Mouse (Mus musculus) E14TG2a.4 (cell line): ENCODE data around the gene 2010315B03Rik.

ENCODE experiments used
- H3K27me3 ChIP-seq: 2 replicates; pipeline ENCODE4 v1.6.1; 2014; ENCODE audit warnings: low read length, control low read depth; ENCODE audit not compliant: insufficient read depth
- H3K36me3 ChIP-seq: 2 replicates; pipeline ENCODE4 v1.6.1; 2014; ENCODE audit warnings: low read length, control low read depth; ENCODE audit not compliant: insufficient read depth
- H3K4me1 ChIP-seq: replicated peaks from 2 replicates; pipeline ENCODE4 v1.6.1; 2014; ENCODE audit warnings: low read depth, low read length, control low read depth
- H3K4me3 ChIP-seq: replicated peaks from 2 replicates; pipeline ENCODE4 v1.5.1; 2014; ENCODE audit warnings: mild to moderate bottlenecking, low read length
- H3K9me3 ChIP-seq: 2 replicates; pipeline ENCODE4 v1.6.1; 2014; ENCODE audit warnings: low read length, control low read depth
- CTCF ChIP-seq: conservative IDR thresholded peaks from 2 replicates; pipeline ENCODE4 v1.5.1; 2014; ENCODE audit warnings: low read length
- NANOG ChIP-seq: IDR thresholded peaks from 2 replicates; pipeline ENCODE4 v1.6.1; 2014; ENCODE audit warnings: borderline replicate concordance, low read length, mixed read lengths
- POU5F1 ChIP-seq: IDR thresholded peaks from 2 replicates; pipeline ENCODE4 v1.6.1; 2014; ENCODE audit warnings: low read length, borderline replicate concordance

Gene 2010315B03Rik

GRCm38 (mm10) chr9:124251438-124251837 is 61.1 kb downstream of the 2010315B03Rik start:
- no peaks in the 10 kb centered on the region for H3K36me3 ChIP-seq
- no peaks in the 10 kb centered on the region for H3K27me3 ChIP-seq
- peaks cover 4% of the 10 kb centered on the region for H3K9me3 ChIP-seq
- no peak for TF ChIP-seq POU5F1
- TF ChIP-seq CTCF = 0 out of 2 replicates have a peak, but pooled peaks have one; percentile 5
- no peak for TF ChIP-seq NANOG
- H3K4me1 ChIP-seq = peaks cover 4% of the 10 kb centered on the region; the same call in 1 of the 2 replicates
- no peak overlapping the region for H3K4me3 ChIP-seq
